Mouse (Mus musculus): ENCODE measurements around the gene Tctn1.

DNA sequence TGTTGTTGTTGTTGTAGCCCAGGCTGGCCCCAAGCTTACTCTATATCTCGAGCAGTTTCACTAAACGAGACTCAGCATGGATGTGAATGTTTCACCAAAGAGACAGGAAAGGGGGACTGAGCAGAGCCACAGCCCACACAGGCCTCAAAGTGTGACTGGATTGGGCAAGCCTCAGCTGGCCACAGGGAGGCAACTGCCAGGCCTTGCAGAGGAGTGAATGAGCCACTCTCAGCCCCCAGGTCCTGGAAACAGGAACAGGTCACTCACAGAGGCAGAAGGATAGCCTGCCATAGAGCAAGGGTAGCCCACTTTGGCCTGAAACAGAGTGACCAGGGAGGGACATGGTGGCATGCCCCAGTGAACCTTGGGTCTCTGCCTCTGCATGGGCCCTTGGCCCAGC, 60.1 kb downstream of the Tctn1 start:
- TF ChIP-seq CTCF (IDR thresholded peaks at IDR 0.05; ENCODE audit: low read depth, low read length) = no peak
- TF ChIP-seq POLR2AphosphoS5 (IDR thresholded peaks at IDR 0.05; ENCODE audit: insufficient replicate concordance, low read depth, low read length) = no peak
